Mouse (Mus musculus) gastrocnemius, postnatal 25 days (tissue): Measurements from ENCODE around the gene Diablo. TPM values are rescaled to one million over a fixed set of nuclear protein-coding genes. Genes with fewer than 3 reads are reported as not detected.
"Not testable (repeated sequence)": the region's sequence is repeated elsewhere in the genome, so short reads cannot be mapped to it uniquely, and the experiment has no call there.

Experiments used
- DNase-seq: peaks from one replicate; pipeline ENCODE4 v3.0.0; 2022
- long read RNA-seq, 2 experiments: library from polyadenylated mRNA; stranded (forward); transcript quantifications; one replicate each; pipeline ENCODE4 v2.0.0; 2021
- total RNA-seq, 2 experiments: library from RNA; stranded (reverse); gene quantifications; 1 replicate in 1 of 2; 2 replicates in 1 of 2; pipeline ENCODE4 v1.2.3; 2021

Diablo gene
- total RNA-seq = 10 to 100 TPM; 40.6 to 43.9 TPM
- long read RNA-seq, experiment 1, transcript Diablo-203 (6 exons, 1,576 nt) = major isoform, 151 of 169 reads
- long read RNA-seq, experiment 1, partial matches to known transcripts = 1 of 169 reads
- long read RNA-seq, experiment 1, other reads (novel, unspliced or antisense) = 16 of 169 reads
- long read RNA-seq, experiment 2, transcript Diablo-203 (6 exons, 1,576 nt) = major isoform, 153 of 164 reads
- long read RNA-seq, experiment 2, partial matches to known transcripts = 1 of 164 reads
- long read RNA-seq, experiment 2, other reads (novel, unspliced or antisense) = 9 of 164 reads

GRCm38 (mm10) chr5:123523692-123524392 is at the start of gene Diablo:
Diablo (minus strand) TSS chr5:123524176.
- DNase-seq = peak; percentile 97

- DNase-seq = no peak
Observed at GRCm38 (mm10) chr5:123573362-123573761, 49.4 kb upstream of the Diablo start.

- DNase-seq = peak; percentile 96
Observed at GRCm38 (mm10) chr5:123572357-123573186, 48.6 kb upstream of the Diablo start, which contains the start of gene Vps33a. Vps33a (minus strand) TSS chr5:123573038.

GRCm38 (mm10) chr5:123561128-123561527 is 37.2 kb upstream of the Diablo start:
- DNase-seq = no peak

GRCm38 (mm10) chr5:123559588-123559987 is 35.6 kb upstream of the Diablo start:
- no peak for DNase-seq

GRCm38 (mm10) chr5:123556451-123556850 is 32.5 kb upstream of the Diablo start:
- peak; percentile 45 for DNase-seq

GRCm38 (mm10) chr5:123555693-123556092 is 31.7 kb upstream of the Diablo start:
- no peak for DNase-seq

- DNase-seq = peak; percentile 3
Observed at GRCm38 (mm10) chr5:123533801-123534200, 9.8 kb upstream of the Diablo start.

- DNase-seq = peak; percentile 3
Observed at GRCm38 (mm10) chr5:123530056-123530455, 6.1 kb upstream of the Diablo start.

- DNase-seq = peak; percentile 3
Observed at GRCm38 (mm10) chr5:123528641-123529040, 4.7 kb upstream of the Diablo start.

- peak; percentile 2 for DNase-seq
Observed at GRCm38 (mm10) chr5:123525916-123526495, 2.0 kb upstream of the Diablo start.

GRCm38 (mm10) chr5:123525281-123525680 is 1.3 kb upstream of the Diablo start, which contains the start of gene Gm49027:
Gm49027 (minus strand) TSS chr5:123525488.
- peak; percentile 3 for DNase-seq

GRCm38 (mm10) chr5:123524393-123524750 is 396 bp upstream of the Diablo start:
- DNase-seq = no peak

GRCm38 (mm10) chr5:123522166-123522565 is 1.8 kb downstream of the Diablo start:
- DNase-seq = peak; percentile 2

- peak; percentile 4 for DNase-seq
Observed at GRCm38 (mm10) chr5:123521621-123522020, 2.4 kb downstream of the Diablo start.

- peak; percentile 2 for DNase-seq
Observed at GRCm38 (mm10) chr5:123520666-123521065, 3.3 kb downstream of the Diablo start.

- no peak for DNase-seq
Observed at GRCm38 (mm10) chr5:123514871-123515270, 9.1 kb downstream of the Diablo start.

- no peak for DNase-seq
Observed at GRCm38 (mm10) chr5:123512102-123512501, 11.9 kb downstream of the Diablo start.

GRCm38 (mm10) chr5:123511426-123511825 is 12.6 kb downstream of the Diablo start:
- DNase-seq = not testable (repeated sequence)

GRCm38 (mm10) chr5:123510160-123510559 is 13.8 kb downstream of the Diablo start, which contains the start of gene B3gnt4:
B3gnt4 (plus strand) TSS chr5:123510460.
- no peak for DNase-seq

GRCm38 (mm10) chr5:123508921-123509320 is 15.1 kb downstream of the Diablo start:
- DNase-seq = no peak
